Mouse (Mus musculus) ES-Bruce4 (cell line): ENCODE measurements around the gene Rybp.

Experiments
- CTCF ChIP-seq: IDR thresholded peaks from one replicate; pipeline ENCODE4 v1.8.1; 2011; ENCODE audit warnings: low read depth, low read length
- EP300 ChIP-seq: IDR thresholded peaks from 2 replicates; pipeline ENCODE4 v1.6.1; 2011; ENCODE audit warnings: low read depth, low read length; ENCODE audit not compliant: insufficient read depth
- POLR2A ChIP-seq: IDR thresholded peaks from one replicate; pipeline ENCODE4 v1.8.1; 2011; ENCODE audit warnings: low read length; ENCODE audit not compliant: insufficient read depth

DNA sequence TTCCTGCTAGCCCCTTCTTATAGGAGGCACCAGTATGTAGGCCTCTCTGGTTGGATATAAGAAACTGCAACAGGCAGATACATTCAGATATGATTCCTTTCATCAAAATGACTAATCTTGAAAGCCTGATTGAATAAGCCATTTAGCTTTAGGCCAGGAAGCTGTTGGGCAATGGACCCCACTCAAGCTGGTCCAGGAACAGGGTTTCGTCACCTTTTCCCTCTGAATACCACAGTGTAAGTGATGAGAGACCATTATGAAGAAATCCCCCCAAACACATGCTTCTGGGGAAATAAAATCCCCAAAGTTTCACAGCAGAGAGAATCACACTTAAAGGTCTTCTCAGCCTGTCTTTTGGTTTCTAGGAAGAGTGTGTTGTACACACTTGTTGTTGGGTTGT lies 23.9 kb upstream of the Rybp start:
- TF ChIP-seq CTCF (no peak), POLR2A (no peak), EP300 (no peak)
